Mouse (Mus musculus) left cerebral cortex, postnatal 25 days (tissue): ENCODE measurements around the gene Ube2q2. TPM values are rescaled to one million over a fixed set of nuclear protein-coding genes. Genes with fewer than 3 reads are reported as not detected.

Experiments used
- total RNA-seq, 2 experiments: library from RNA; stranded (reverse); gene quantifications; 2 replicates each; pipeline ENCODE4 v1.2.3; 2021

Gene Ube2q2
- total RNA-seq, 2 experiments from 2014 or later: 64.0 to 65.5 TPM

Other genes starting within 250 kb of the Ube2q2 start
- gene Hykk, start 231.6 kb upstream of the Ube2q2 start, total RNA-seq: 1 to 10 TPM; 1.5 to 1.7 TPM
- 100 to 1,000 TPM; 115 to 122 TPM for gene Psma4, start 198.1 kb upstream of the Ube2q2 start, total RNA-seq
- gene AY074887, start 197.9 kb upstream of the Ube2q2 start, total RNA-seq: not detected
- 1 to 10 TPM; 2.8 to 3.3 TPM for gene Chrna5, start 168.0 kb upstream of the Ube2q2 start, total RNA-seq
- under 1 TPM; 0.66 to 0.76 TPM for gene Chrna3, start 122.3 kb upstream of the Ube2q2 start, total RNA-seq
- gene Chrnb4, start 100.1 kb upstream of the Ube2q2 start, total RNA-seq: under 1 TPM in 1 of 2 experiments, not detected in 1; 0.11 TPM
- gene Fbxo22, start 60.1 kb downstream of the Ube2q2 start, total RNA-seq: 10 to 100 TPM; 38.7 to 44.2 TPM
- under 1 TPM; 0.37 to 0.46 TPM for gene Nrg4, start 178.0 kb downstream of the Ube2q2 start, total RNA-seq
- gene Tmem266, start 178.1 kb downstream of the Ube2q2 start, total RNA-seq: 10 to 100 TPM in 1 of 2 experiments, 1 to 10 TPM in 1; 8.4 to 10.4 TPM